Mouse (Mus musculus) liver, adult 2 months (tissue): ENCODE data around the gene Syt3.

Experiments used
- CTCF ChIP-seq: fragments of 200-500 bp; IDR thresholded peaks from 2 replicates; pipeline ENCODE4 v1.5.1; 2011; ENCODE audit warnings: low read depth, low read length, control low read depth
- POLR2A ChIP-seq: fragments of 200-500 bp; IDR thresholded peaks from 2 replicates; pipeline ENCODE4 v1.6.1; 2011; ENCODE audit warnings: low read length, control low read depth; ENCODE audit not compliant: insufficient read depth; ENCODE audit errors: extremely low read depth

GRCm38 (mm10) chr7:44356590-44357481, 27.1 kb upstream of the Syt3 start:
- TF ChIP-seq CTCF (no peak), POLR2A (no peak)
